Mouse (Mus musculus) forebrain, postnatal 0 days (tissue): Measurements from ENCODE around the gene Cep104. TPM values are rescaled to one million over a fixed set of nuclear protein-coding genes. Genes with fewer than 3 reads are reported as not detected.
A peak's percentile ranks its signal among the peaks of the same experiment; 100 is the strongest.

Experiments used
- ATAC-seq: fragments of 200-750 bp; cut with Nextera tagmentation; 2 replicates; pipeline ENCODE4 v1.8.0; 2017; ENCODE audit warnings: mild to moderate bottlenecking, moderate library complexity
- DNase-seq: peaks from one replicate; pipeline ENCODE4 v3.0.0-alpha.2; 2015
- H3K27ac ChIP-seq: fragments of 300-500 bp; sonication (generic); 2 replicates; pipeline ENCODE4 v1.5.1; 2014; ENCODE audit warnings: low read depth, mild to moderate bottlenecking, antibody characterized with exemption, low read length, moderate library complexity, mixed read lengths
- H3K27me3 ChIP-seq: fragments of 300-500 bp; sonication (generic); 2 replicates; pipeline ENCODE4 v1.6.1; 2014; ENCODE audit warnings: mild to moderate bottlenecking, low read length, mixed read lengths; ENCODE audit not compliant: insufficient read depth
- H3K36me3 ChIP-seq: fragments of 300-500 bp; sonication (generic); 2 replicates; pipeline ENCODE4 v1.6.1; 2014; ENCODE audit warnings: mild to moderate bottlenecking, moderate library complexity; ENCODE audit not compliant: insufficient read depth
- H3K4me1 ChIP-seq: fragments of 300-500 bp; sonication (generic); 2 replicates; pipeline ENCODE4 v1.6.1; 2014; ENCODE audit warnings: antibody characterized with exemption; ENCODE audit not compliant: insufficient read depth
- H3K4me2 ChIP-seq: fragments of 300-500 bp; sonication (generic); 2 replicates; pipeline ENCODE4 v1.6.1; 2014; ENCODE audit warnings: low read depth, mild to moderate bottlenecking, moderate library complexity
- H3K4me3 ChIP-seq: fragments of 300-500 bp; sonication (generic); 2 replicates; pipeline ENCODE4 v1.5.1; 2014; ENCODE audit warnings: low read depth, low read length, mixed read lengths
- H3K9ac ChIP-seq: fragments of 300-500 bp; sonication (generic); 2 replicates; pipeline ENCODE4 v1.6.1; 2014; ENCODE audit warnings: mild to moderate bottlenecking
- H3K9me3 ChIP-seq: fragments of 300-500 bp; sonication (generic); 2 replicates; pipeline ENCODE4 v1.6.1; 2016; ENCODE audit warnings: low read length
- CTCF ChIP-seq: sonication (generic); IDR thresholded peaks from 2 replicates; pipeline ENCODE4 v1.5.1; 2016; ENCODE audit warnings: antibody characterized with exemption, control low read depth, low read depth
- WGBS: fragments of 180-500 bp; shearing (Covaris S2); extraction: QIAGEN DNeasy Blood & Tissue Kit; methylation state at CpG from one replicate; pipeline ENCODE4 v1.1.7; 2014; 5-methylcytosine and 5-hydroxymethylcytosine counted together
- polyA plus RNA-seq: library from polyadenylated mRNA; unstranded; fragments of >200 nt; fragmentation: Nextera tagmentation; extraction: Ambion mirVana; gene quantifications from 2 replicates; pipeline ENCODE4 v1.2.1, GENCODE M21; 2015
- total RNA-seq: library from RNA; depleted of rRNA; stranded (reverse); fragments of >200 nt; gene quantifications from 2 replicates; pipeline ENCODE4 v1.2.3, GENCODE M21; 2014

The Cep104 gene
- total and polyA plus RNA-seq, 2 experiments from 2014 or later, result 9.9 to 10.5 TPM

GRCm38 (mm10) chr4:154037123-154037522, 62.1 kb downstream of the Cep104 start:
- ATAC-seq (no peak), DNase-seq (no peak)
- Histone ChIP-seq H3K9me3 (no peaks in the 10 kb centered on the region), H3K36me3 (no peaks in the 10 kb centered on the region), H3K9ac (no peak overlapping the region), H3K27ac (no peak overlapping the region), H3K27me3 (no peaks in the 10 kb centered on the region), H3K4me3 (no peak overlapping the region), H3K4me1 (no peaks in the 10 kb centered on the region), H3K4me2 (no peak overlapping the region)
- WGBS, result 48% methylated on average over 3 of the region's 3 CpGs
- TF ChIP-seq CTCF, result no peak

- WGBS, result 78% methylated on average over 9 of the region's 9 CpGs
- H3K27ac ChIP-seq, result no peak within 1 kb of the TSS
- no peak for TF ChIP-seq CTCF
- H3K36me3 ChIP-seq, result no peaks in the 10 kb centered on the region
- no peak within 1 kb of the TSS for H3K4me3 ChIP-seq
- DNase-seq (no peak), ATAC-seq (no peak)
- no peaks in the 10 kb centered on the region for H3K9me3 ChIP-seq
- no peaks in the 10 kb centered on the region for H3K4me1 ChIP-seq
- no peak within 1 kb of the TSS for H3K4me2 ChIP-seq
- H3K9ac ChIP-seq, result no peak within 1 kb of the TSS
- no peaks in the 10 kb centered on the region for H3K27me3 ChIP-seq
Observed at GRCm38 (mm10) chr4:154042577-154042976, 67.6 kb downstream of the Cep104 start, which contains the start of gene Ccdc27. TSS of gene Ccdc27 (minus strand) at chr4:154042677.

GRCm38 (mm10) chr4:154045837-154046236, 70.8 kb downstream of the Cep104 start:
- no peaks in the 10 kb centered on the region for H3K36me3 ChIP-seq
- no peaks in the 10 kb centered on the region for H3K9me3 ChIP-seq
- no peak overlapping the region for H3K9ac ChIP-seq
- no peak overlapping the region for H3K4me2 ChIP-seq
- DNase-seq (no peak), ATAC-seq (no peak)
- H3K4me3 ChIP-seq, result no peak overlapping the region
- no peak overlapping the region for H3K27ac ChIP-seq
- no peaks in the 10 kb centered on the region for H3K4me1 ChIP-seq
- 0 out of 2 replicates have a peak, but pooled peaks have one; percentile 20 for TF ChIP-seq CTCF
- no peaks in the 10 kb centered on the region for H3K27me3 ChIP-seq
- WGBS, result 69% methylated on average over 5 of the region's 5 CpGs

- Histone ChIP-seq H3K9me3 (no peaks in the 10 kb centered on the region), H3K9ac (no peak overlapping the region), H3K36me3 (no peaks in the 10 kb centered on the region), H3K27me3 (no peaks in the 10 kb centered on the region), H3K4me1 (no peaks in the 10 kb centered on the region), H3K4me2 (no peak overlapping the region), H3K4me3 (no peak overlapping the region), H3K27ac (no peak overlapping the region)
- no peak for ATAC-seq
- no peak for TF ChIP-seq CTCF
- WGBS, result 65% methylated on average over 3 of the region's 3 CpGs
- DNase-seq, result no peak
Observed at GRCm38 (mm10) chr4:154051401-154051800, 76.4 kb downstream of the Cep104 start.

- Histone ChIP-seq H3K27ac (no peak overlapping the region), H3K36me3 (no peaks in the 10 kb centered on the region)
- 49% methylated on average over 4 of the region's 4 CpGs for WGBS
Observed at GRCm38 (mm10) chr4:154053065-154053464, 78.1 kb downstream of the Cep104 start.

GRCm38 (mm10) chr4:154055482-154055881, 80.5 kb downstream of the Cep104 start:
- Histone ChIP-seq H3K4me2 (no peak overlapping the region), H3K36me3 (no peaks in the 10 kb centered on the region), H3K4me3 (no peak overlapping the region), H3K27me3 (no peaks in the 10 kb centered on the region), H3K9ac (no peak overlapping the region), H3K9me3 (no peaks in the 10 kb centered on the region), H3K27ac (no peak overlapping the region), H3K4me1 (no peaks in the 10 kb centered on the region)
- ATAC-seq (no peak), DNase-seq (no peak)
- WGBS, result 87% methylated on average over 7 of the region's 7 CpGs
- no peak for TF ChIP-seq CTCF

More at GRCm38 (mm10) chr4:154053065-154053464, 78.1 kb downstream of the Cep104 start:
- Histone ChIP-seq H3K4me2 (no peak overlapping the region), H3K4me1 (no peaks in the 10 kb centered on the region), H3K27me3 (no peaks in the 10 kb centered on the region), H3K9me3 (no peaks in the 10 kb centered on the region), H3K4me3 (no peak overlapping the region), H3K9ac (no peak overlapping the region)
- 0 out of 2 replicates have a peak, but pooled peaks have one; percentile 21 for TF ChIP-seq CTCF
- ATAC-seq (no peak), DNase-seq (no peak)

- no peak for ATAC-seq
Observed at GRCm38 (mm10) chr4:154056046-154056445, 81.1 kb downstream of the Cep104 start.

GRCm38 (mm10) chr4:154056661-154057060, 81.7 kb downstream of the Cep104 start:
- Histone ChIP-seq H3K27me3 (no peaks in the 10 kb centered on the region), H3K36me3 (no peaks in the 10 kb centered on the region), H3K9ac (no peak overlapping the region), H3K4me2 (no peak overlapping the region), H3K27ac (no peak overlapping the region), H3K9me3 (no peaks in the 10 kb centered on the region), H3K4me1 (no peaks in the 10 kb centered on the region), H3K4me3 (no peak overlapping the region)
- TF ChIP-seq CTCF, result no peak
- DNase-seq, result no peak
- no peak for ATAC-seq
- WGBS, result 39% methylated on average over 2 of the region's 2 CpGs

More at GRCm38 (mm10) chr4:154056046-154056445, 81.1 kb downstream of the Cep104 start:
- no peak overlapping the region for H3K27ac ChIP-seq
- no peaks in the 10 kb centered on the region for H3K36me3 ChIP-seq
- no peaks in the 10 kb centered on the region for H3K9me3 ChIP-seq
- H3K4me3 ChIP-seq, result no peak overlapping the region
- H3K4me1 ChIP-seq, result no peaks in the 10 kb centered on the region
- H3K27me3 ChIP-seq, result no peaks in the 10 kb centered on the region
- no peak overlapping the region for H3K9ac ChIP-seq
- DNase-seq, result no peak
- 83% methylated on average over 2 of the region's 2 CpGs for WGBS
- H3K4me2 ChIP-seq, result no peak overlapping the region
- no peak for TF ChIP-seq CTCF
